Mouse (Mus musculus): ENCODE results near the gene Itpr2.

Itpr2 gene

DNA sequence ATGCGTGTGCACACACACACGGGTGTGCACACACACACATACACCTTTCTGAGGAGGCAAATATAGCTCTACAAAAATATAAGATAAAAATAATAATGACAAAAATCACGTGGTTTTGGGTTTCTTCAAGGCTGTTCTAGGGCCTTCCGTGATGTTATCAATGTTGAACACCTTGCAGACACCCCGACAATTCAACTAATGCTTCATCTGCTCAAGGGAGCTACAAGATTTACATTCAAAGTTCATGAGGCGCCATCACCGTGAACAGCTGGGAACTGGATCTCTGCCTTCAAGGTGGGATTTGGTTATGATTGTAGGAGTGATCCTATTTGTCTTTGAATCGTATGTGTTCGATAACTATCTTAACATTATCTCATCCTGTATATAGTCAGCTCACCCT is 166.8 kb downstream of the Itpr2 start:
- in situ Hi-C loops (cut with MboI; ENCODE audit: unreplicated experiment in 2 of 2), result loop anchor here in 1 of 2 experiments (25.0 kb wide), 1 partner anchor 1852 kb away; no protein-coding TSS in a partner anchor

DNA sequence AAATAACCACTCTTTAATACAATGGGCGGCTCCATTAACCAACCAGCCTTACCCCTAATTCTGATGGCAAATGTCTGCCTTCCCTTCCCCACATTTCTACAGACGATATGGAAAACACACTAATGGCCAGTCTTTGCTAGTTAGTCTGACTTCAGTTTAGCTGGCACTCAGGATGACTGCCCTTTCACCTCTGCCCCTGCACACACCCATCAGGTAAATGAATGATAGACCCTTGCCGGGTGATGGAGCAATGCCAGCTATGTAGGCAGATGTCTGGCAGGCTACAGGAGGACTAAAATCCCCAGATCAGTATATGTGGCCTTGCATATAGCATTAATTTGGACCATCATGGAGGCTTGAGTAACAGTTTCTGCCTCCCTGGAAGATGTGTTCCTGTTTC is 168.5 kb downstream of the Itpr2 start:
- in situ Hi-C loops (cut with MboI; ENCODE audit: unreplicated experiment in 2 of 2), result loop anchor here in 1 of 2 experiments (25.0 kb wide), 1 partner anchor 1854 kb away; no protein-coding TSS in a partner anchor

- in situ Hi-C loops (cut with MboI; ENCODE audit: unreplicated experiment in 2 of 2), result loop anchor here in 1 of 2 experiments (25.0 kb wide), 1 partner anchor 1856 kb away; no protein-coding TSS in a partner anchor
Measured at GRCm38 (mm10) chr6:146331017-146331669, 170.9 kb downstream of the Itpr2 start.

DNA sequence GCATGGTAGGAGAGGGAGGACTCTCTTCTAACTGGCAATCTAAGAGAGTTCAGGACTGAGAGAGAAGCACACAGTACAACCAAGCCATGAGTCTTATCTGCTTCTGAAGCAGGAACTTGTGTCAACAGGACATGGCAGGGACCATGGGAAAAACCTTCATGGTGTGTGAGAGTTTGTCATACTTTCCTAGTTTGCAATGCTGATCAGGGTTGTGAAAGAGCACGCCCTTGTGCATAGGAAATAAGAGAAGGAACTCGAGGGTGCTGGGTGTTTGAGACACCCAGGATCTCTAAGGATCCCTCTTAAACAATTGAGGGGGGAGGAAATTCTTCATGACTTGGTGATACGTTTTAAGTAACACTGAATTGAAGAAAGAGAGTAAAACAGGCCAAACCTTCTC is 172.9 kb downstream of the Itpr2 start:
- in situ Hi-C loops (cut with MboI; ENCODE audit: unreplicated experiment in 2 of 2), result loop anchor here in 1 of 2 experiments (25.0 kb wide), 1 partner anchor 1858 kb away; no protein-coding TSS in a partner anchor

GRCm38 (mm10) chr6:146326631-146327030 is 175.4 kb downstream of the Itpr2 start:
- in situ Hi-C loops (cut with MboI; ENCODE audit: unreplicated experiment in 2 of 2), result loop anchor here in 1 of 2 experiments (25.0 kb wide), 1 partner anchor 1861 kb away; no protein-coding TSS in a partner anchor

GRCm38 (mm10) chr6:146324541-146325204 is 177.3 kb downstream of the Itpr2 start:
- in situ Hi-C loops (cut with MboI; ENCODE audit: unreplicated experiment in 2 of 2), result loop anchor here in 1 of 2 experiments (25.0 kb wide), 1 partner anchor 1863 kb away; no protein-coding TSS in a partner anchor

DNA sequence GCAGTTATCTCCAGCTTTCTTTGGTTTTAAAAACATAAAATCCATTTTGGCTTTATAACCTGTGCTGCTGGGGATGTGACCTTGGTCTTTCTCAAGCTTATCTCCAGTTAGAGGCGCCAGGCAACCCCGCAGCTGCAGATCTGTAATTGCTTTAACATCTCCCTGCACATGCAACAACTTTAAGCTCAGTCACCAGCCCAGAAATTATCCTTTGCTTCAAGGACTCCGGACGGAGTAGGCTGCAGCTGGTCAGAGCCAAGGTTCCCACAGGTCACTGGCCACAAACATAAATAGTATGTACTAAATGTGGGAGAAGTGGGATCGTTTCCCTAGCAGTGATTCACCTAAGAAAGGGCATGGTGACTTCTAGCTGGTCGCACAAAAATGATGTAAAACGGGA is 179.5 kb downstream of the Itpr2 start:
- in situ Hi-C loops (cut with MboI; ENCODE audit: unreplicated experiment in 2 of 2), result no loop called here

GRCm38 (mm10) chr6:146321951-146322350 is 180.1 kb downstream of the Itpr2 start:
- in situ Hi-C loops (cut with MboI; ENCODE audit: unreplicated experiment in 2 of 2), result no loop called here

GRCm38 (mm10) chr6:146316415-146316814 is 185.6 kb downstream of the Itpr2 start:
- in situ Hi-C loops (cut with MboI; ENCODE audit: unreplicated experiment in 2 of 2), result no loop called here

DNA sequence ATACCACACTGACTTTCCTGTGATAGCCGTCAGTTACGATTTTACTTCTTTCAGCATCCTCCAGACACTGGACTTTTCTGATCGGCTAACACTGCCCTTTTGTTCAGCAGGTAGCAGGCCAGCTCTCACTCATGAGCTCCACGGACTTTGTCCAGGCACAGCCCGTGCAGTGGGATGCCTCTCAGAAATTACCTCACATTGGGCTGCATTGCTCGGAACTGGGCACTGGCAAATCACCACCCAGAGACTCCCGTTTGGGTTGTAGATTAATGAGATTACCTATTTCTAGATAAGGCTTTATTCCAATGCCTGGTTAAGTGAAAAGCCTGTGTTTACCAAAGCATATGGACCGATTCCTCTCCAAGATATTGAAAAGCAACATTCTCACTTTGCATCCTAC is 186.9 kb downstream of the Itpr2 start:
- in situ Hi-C loops (cut with MboI; ENCODE audit: unreplicated experiment in 2 of 2), result no loop called here

DNA sequence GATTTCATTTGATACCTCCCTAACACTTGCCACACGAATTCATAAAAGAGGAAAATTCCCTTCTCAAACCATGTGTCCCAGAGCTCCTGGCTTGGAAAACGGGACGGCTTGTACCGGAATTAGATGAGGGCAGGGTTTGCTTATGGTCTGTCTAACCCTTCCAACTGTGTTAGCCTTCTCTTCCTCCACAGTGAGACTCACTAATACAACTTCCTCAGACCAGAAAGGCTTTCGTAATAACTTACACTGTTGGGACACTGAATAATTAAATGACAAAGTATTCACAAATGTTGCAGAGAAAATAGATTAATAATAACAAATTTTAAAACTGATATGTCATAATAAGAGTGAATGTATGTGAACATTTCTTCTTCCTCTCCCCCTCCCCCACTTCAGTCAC is 187.7 kb downstream of the Itpr2 start:
- in situ Hi-C loops (cut with MboI; ENCODE audit: unreplicated experiment in 2 of 2), result no loop called here

DNA sequence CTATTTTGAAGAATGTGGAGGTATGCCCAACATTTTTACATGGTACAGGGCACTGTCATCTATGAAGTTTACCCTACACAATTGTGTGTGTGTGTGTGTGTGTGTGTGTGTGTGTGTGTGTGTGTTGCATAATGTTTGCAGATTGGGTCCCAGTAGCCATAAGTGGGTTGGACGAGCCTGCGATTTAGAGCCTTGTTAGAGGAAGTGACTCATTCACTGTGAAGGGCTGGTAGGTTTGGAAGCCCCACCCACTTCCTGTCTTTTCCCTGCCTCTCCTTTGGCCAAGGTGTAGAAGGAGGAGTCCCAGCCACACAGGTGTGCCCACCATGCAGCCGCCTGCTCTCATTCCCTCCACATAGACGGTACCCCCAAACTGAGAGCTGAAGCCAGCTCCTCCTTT is 188.6 kb downstream of the Itpr2 start:
- in situ Hi-C loops (cut with MboI; ENCODE audit: unreplicated experiment in 2 of 2), result no loop called here

GRCm38 (mm10) chr6:146310210-146310609 is 191.8 kb downstream of the Itpr2 start:
- in situ Hi-C loops (cut with MboI; ENCODE audit: unreplicated experiment in 2 of 2), result no loop called here

GRCm38 (mm10) chr6:146309335-146309734 is 192.7 kb downstream of the Itpr2 start:
- in situ Hi-C loops (cut with MboI; ENCODE audit: unreplicated experiment in 2 of 2), result no loop called here

DNA sequence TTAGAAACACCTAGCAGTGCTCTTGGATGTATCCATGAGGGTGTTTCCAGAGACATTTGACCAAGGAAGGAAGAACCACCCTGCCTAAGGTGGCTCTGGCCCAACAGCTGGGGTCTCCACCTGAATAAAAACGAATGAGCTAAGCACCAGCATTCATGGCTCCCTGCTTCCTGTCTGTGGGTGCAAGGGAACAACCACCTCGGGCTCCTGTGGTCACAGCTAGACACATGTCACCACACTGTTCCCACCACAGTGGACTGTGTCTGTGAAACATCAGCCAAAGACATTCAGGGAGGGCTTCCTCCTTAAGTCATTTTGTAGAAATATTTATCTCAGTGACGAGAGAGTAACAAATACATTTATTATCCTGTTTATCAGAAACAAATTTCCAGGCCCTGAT is 196.0 kb downstream of the Itpr2 start:
- in situ Hi-C loops (cut with MboI; ENCODE audit: unreplicated experiment in 2 of 2), result no loop called here

DNA sequence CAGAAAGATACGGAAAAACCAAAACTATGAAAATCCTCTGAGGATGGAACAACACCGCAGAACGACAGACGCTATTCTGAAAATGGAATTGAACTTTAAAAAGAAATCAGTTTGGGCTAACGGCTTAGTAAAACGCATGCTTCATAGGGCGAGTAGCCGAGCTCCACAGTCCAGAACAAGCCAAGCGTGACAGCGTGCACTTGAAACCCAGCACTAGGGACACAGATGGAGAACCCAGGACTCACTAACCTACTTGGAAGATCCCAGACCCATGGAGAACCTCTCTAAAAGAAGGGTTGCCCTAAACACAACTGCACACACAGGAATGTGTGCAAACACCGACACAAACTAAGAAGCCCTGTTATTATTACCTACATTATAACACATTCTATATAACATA is 197.9 kb downstream of the Itpr2 start:
- in situ Hi-C loops (cut with MboI; ENCODE audit: unreplicated experiment in 2 of 2), result no loop called here

GRCm38 (mm10) chr6:146303336-146303735 is 198.7 kb downstream of the Itpr2 start:
- in situ Hi-C loops (cut with MboI; ENCODE audit: unreplicated experiment in 2 of 2), result no loop called here

GRCm38 (mm10) chr6:146302574-146303130 is 199.4 kb downstream of the Itpr2 start:
- in situ Hi-C loops (cut with MboI; ENCODE audit: unreplicated experiment in 2 of 2), result no loop called here

DNA sequence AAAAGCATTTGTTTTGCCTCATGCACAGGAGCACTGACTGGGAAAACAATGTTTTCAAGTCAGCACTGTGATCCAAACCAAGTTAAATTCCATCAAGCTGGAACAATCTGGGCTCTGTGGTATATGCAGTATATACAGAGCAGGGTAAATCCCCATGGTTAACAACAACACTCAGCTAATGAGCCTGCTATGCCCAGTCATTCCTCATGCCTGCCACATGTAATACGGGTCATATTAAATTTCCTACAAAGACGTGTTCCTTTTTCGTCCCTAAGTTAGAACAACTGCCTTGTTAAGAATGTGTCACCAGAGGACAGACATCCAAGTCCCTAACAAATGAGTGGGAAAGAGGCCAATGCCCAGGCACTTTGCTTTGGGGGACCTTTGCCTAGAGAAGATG is 199.9 kb downstream of the Itpr2 start:
- in situ Hi-C loops (cut with MboI; ENCODE audit: unreplicated experiment in 2 of 2), result no loop called here

GRCm38 (mm10) chr6:146300961-146301360 is 201.1 kb downstream of the Itpr2 start:
- in situ Hi-C loops (cut with MboI; ENCODE audit: unreplicated experiment in 2 of 2), result no loop called here

DNA sequence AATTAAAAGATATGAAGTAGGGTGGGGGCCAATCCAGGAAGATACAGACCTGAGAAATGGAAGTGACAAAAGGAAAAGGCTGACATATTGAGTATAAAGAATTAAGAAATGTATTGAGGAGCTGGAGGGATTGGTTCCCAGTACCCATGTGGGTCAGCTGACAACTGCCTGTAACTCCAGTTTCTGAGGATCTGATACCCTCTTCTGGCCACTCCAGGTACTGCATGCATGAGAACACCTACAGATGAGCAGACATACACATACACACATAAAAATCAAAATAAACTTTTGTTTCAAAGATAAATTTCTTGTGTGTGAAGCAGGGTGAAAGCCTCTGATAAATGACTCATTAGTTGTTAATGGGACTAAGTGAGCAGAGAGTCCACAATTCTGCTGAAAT is 203.3 kb downstream of the Itpr2 start:
- in situ Hi-C loops (cut with MboI; ENCODE audit: unreplicated experiment in 2 of 2), result no loop called here

GRCm38 (mm10) chr6:146291036-146291435 is 211.0 kb downstream of the Itpr2 start:
- in situ Hi-C loops (cut with MboI; ENCODE audit: unreplicated experiment in 2 of 2), result no loop called here

All from v-Abl transformed pro-B cells (cell line).